Mouse (Mus musculus) cortical plate, adult 2 months (tissue): ENCODE measurements around the gene Gm37240.

Experiments
- CTCF ChIP-seq: fragments of 200-500 bp; IDR thresholded peaks from 2 replicates; pipeline ENCODE4 v1.5.1; 2011; ENCODE audit warnings: mild to moderate bottlenecking, control low read depth, low read length; ENCODE audit not compliant: insufficient read depth; ENCODE audit errors: extremely low read depth
- POLR2A ChIP-seq: fragments of 200-500 bp; IDR thresholded peaks from 2 replicates; pipeline ENCODE4 v1.6.1; 2011; ENCODE audit warnings: mild to moderate bottlenecking, low read length, control low read depth; ENCODE audit not compliant: insufficient read depth; ENCODE audit errors: extremely low read depth

DNA sequence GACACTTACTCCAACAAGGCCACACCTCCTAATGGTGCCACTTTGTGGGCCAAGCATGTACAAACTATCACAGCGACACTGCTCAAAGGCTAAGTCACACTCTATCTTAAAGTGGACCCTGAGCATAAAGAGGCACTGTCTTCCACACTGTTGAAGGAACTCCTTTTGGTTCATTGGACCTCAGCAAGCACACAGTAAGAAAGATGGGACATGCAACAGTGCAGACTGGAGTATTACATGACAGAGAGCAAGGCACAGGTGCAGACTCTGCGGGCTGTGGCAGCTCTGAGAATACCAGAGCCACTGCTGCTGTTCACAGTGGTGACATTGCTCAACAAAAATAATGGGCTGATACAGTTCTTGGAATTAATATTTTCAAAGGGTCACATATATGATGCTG is 907.2 kb downstream of the Gm37240 start:
- TF ChIP-seq CTCF (no peak), POLR2A (peak; percentile 57)
